Mouse (Mus musculus): ENCODE measurements around the gene Phb. TPM values are rescaled to one million over a fixed set of nuclear protein-coding genes. Genes with fewer than 3 reads are reported as not detected.
A peak's percentile ranks its signal among the peaks of the same experiment; 100 is the strongest.

Gene Phb
- polyA plus RNA-seq, 1 experiment, result 296 TPM

- Histone ChIP-seq H3K4me1 (ENCODE audit: control insufficient read depth, insufficient read depth, low read length) (no peaks in the 10 kb centered on the region), H3K27ac (ENCODE audit: insufficient read depth, low read depth, low read length) (no peak overlapping the region), H3K4me3 (ENCODE audit: insufficient read depth, low read depth, low read length) (no peak overlapping the region), H3K36me3 (ENCODE audit: control insufficient read depth, insufficient read depth, low read length) (no peaks in the 10 kb centered on the region), H3K27me3 (replicated peaks; ENCODE audit: control insufficient read depth, insufficient read depth, low read length) (no peaks in the 10 kb centered on the region)
- 53% methylated on average over 5 of the region's 5 CpGs for WGBS
- TF ChIP-seq POLR2A (IDR thresholded peaks at IDR 0.05; ENCODE audit: low read depth, low read length) (no peak), CTCF (conservative IDR thresholded peaks at IDR 0.05; ENCODE audit: insufficient read depth, insufficient read length, low read depth, low read length) (no peak)
- no peak for DNase-seq
Measured at GRCm38 (mm10) chr11:95643856-95644255, 22.9 kb upstream of the Phb start.

- TF ChIP-seq POLR2A (IDR thresholded peaks at IDR 0.05; ENCODE audit: low read depth, low read length) (no peak), CTCF (conservative IDR thresholded peaks at IDR 0.05; ENCODE audit: insufficient read depth, insufficient read length, low read depth, low read length) (no peak)
- 79% methylated on average over 7 of the region's 7 CpGs for WGBS
- H3K4me1 ChIP-seq (ENCODE audit: control insufficient read depth, insufficient read depth, low read length), result no peaks in the 10 kb centered on the region
Measured at GRCm38 (mm10) chr11:95644381-95644780, 22.4 kb upstream of the Phb start.

GRCm38 (mm10) chr11:95645397-95646153 lies 21.2 kb upstream of the Phb start:
- WGBS, result 8% methylated on average over 35 of the region's 36 CpGs
- no peaks in the 10 kb centered on the region for H3K4me1 ChIP-seq (ENCODE audit: control insufficient read depth, insufficient read depth, low read length)
- no peak overlapping the region for H3K27ac ChIP-seq (ENCODE audit: insufficient read depth, low read depth, low read length)
- no peak for DNase-seq
- no peaks in the 10 kb centered on the region for H3K36me3 ChIP-seq (ENCODE audit: control insufficient read depth, insufficient read depth, low read length)
- TF ChIP-seq POLR2A (IDR thresholded peaks at IDR 0.05; ENCODE audit: low read depth, low read length) (no peak), CTCF (conservative IDR thresholded peaks at IDR 0.05; ENCODE audit: insufficient read depth, insufficient read length, low read depth, low read length) (no peak)
- no peak overlapping the region for H3K4me3 ChIP-seq (ENCODE audit: insufficient read depth, low read depth, low read length)
- H3K27me3 ChIP-seq (replicated peaks; ENCODE audit: control insufficient read depth, insufficient read depth, low read length), result no peaks in the 10 kb centered on the region

More at GRCm38 (mm10) chr11:95644381-95644780, 22.4 kb upstream of the Phb start:
- Histone ChIP-seq H3K27me3 (replicated peaks; ENCODE audit: control insufficient read depth, insufficient read depth, low read length) (no peaks in the 10 kb centered on the region), H3K36me3 (ENCODE audit: control insufficient read depth, insufficient read depth, low read length) (no peaks in the 10 kb centered on the region), H3K27ac (ENCODE audit: insufficient read depth, low read depth, low read length) (no peak overlapping the region), H3K4me3 (ENCODE audit: insufficient read depth, low read depth, low read length) (no peak overlapping the region)
- no peak for DNase-seq

- no peaks in the 10 kb centered on the region for H3K36me3 ChIP-seq (ENCODE audit: control insufficient read depth, insufficient read depth, low read length)
- no peaks in the 10 kb centered on the region for H3K27me3 ChIP-seq (replicated peaks; ENCODE audit: control insufficient read depth, insufficient read depth, low read length)
- no peak overlapping the region for H3K4me3 ChIP-seq (ENCODE audit: insufficient read depth, low read depth, low read length)
- no peak for TF ChIP-seq POLR2A (IDR thresholded peaks at IDR 0.05; ENCODE audit: low read depth, low read length)
- no peak for TF ChIP-seq CTCF (conservative IDR thresholded peaks at IDR 0.05; ENCODE audit: insufficient read depth, insufficient read length, low read depth, low read length)
- no peak for DNase-seq
- H3K27ac ChIP-seq (ENCODE audit: insufficient read depth, low read depth, low read length), result no peak overlapping the region
- 66% methylated on average over 3 of the region's 3 CpGs for WGBS
- no peaks in the 10 kb centered on the region for H3K4me1 ChIP-seq (ENCODE audit: control insufficient read depth, insufficient read depth, low read length)
Measured at GRCm38 (mm10) chr11:95646154-95646490, 20.6 kb upstream of the Phb start.

GRCm38 (mm10) chr11:95647791-95648190 lies 19.0 kb upstream of the Phb start:
- H3K27me3 ChIP-seq (replicated peaks; ENCODE audit: control insufficient read depth, insufficient read depth, low read length), result no peaks in the 10 kb centered on the region
- 49% methylated on average over 3 of the region's 3 CpGs for WGBS
- no peak for TF ChIP-seq POLR2A (IDR thresholded peaks at IDR 0.05; ENCODE audit: low read depth, low read length)
- TF ChIP-seq CTCF (conservative IDR thresholded peaks at IDR 0.05; ENCODE audit: insufficient read depth, insufficient read length, low read depth, low read length), result no peak
- H3K27ac ChIP-seq (ENCODE audit: insufficient read depth, low read depth, low read length), result no peak overlapping the region
- no peaks in the 10 kb centered on the region for H3K4me1 ChIP-seq (ENCODE audit: control insufficient read depth, insufficient read depth, low read length)
- no peak for DNase-seq
- H3K4me3 ChIP-seq (ENCODE audit: insufficient read depth, low read depth, low read length), result no peak overlapping the region
- no peaks in the 10 kb centered on the region for H3K36me3 ChIP-seq (ENCODE audit: control insufficient read depth, insufficient read depth, low read length)

GRCm38 (mm10) chr11:95648827-95649226 lies 17.9 kb upstream of the Phb start:
- H3K4me1 ChIP-seq (ENCODE audit: control insufficient read depth, insufficient read depth, low read length), result no peaks in the 10 kb centered on the region
- H3K4me3 ChIP-seq (ENCODE audit: insufficient read depth, low read depth, low read length), result no peak overlapping the region
- no peak overlapping the region for H3K27ac ChIP-seq (ENCODE audit: insufficient read depth, low read depth, low read length)
- DNase-seq, result peak; percentile 74
- no peaks in the 10 kb centered on the region for H3K27me3 ChIP-seq (replicated peaks; ENCODE audit: control insufficient read depth, insufficient read depth, low read length)
- TF ChIP-seq CTCF (conservative IDR thresholded peaks at IDR 0.05; ENCODE audit: insufficient read depth, insufficient read length, low read depth, low read length) (peak; percentile 96), POLR2A (IDR thresholded peaks at IDR 0.05; ENCODE audit: low read depth, low read length) (no peak)
- WGBS, result 2% methylated on average over 4 of the region's 4 CpGs
- H3K36me3 ChIP-seq (ENCODE audit: control insufficient read depth, insufficient read depth, low read length), result no peaks in the 10 kb centered on the region

GRCm38 (mm10) chr11:95649560-95649959 lies 17.2 kb upstream of the Phb start:
- no peak overlapping the region for H3K4me3 ChIP-seq (ENCODE audit: insufficient read depth, low read depth, low read length)
- H3K27ac ChIP-seq (ENCODE audit: insufficient read depth, low read depth, low read length), result no peak overlapping the region
- H3K4me1 ChIP-seq (ENCODE audit: control insufficient read depth, insufficient read depth, low read length), result no peaks in the 10 kb centered on the region
- TF ChIP-seq CTCF (conservative IDR thresholded peaks at IDR 0.05; ENCODE audit: insufficient read depth, insufficient read length, low read depth, low read length) (no peak), POLR2A (IDR thresholded peaks at IDR 0.05; ENCODE audit: low read depth, low read length) (no peak)
- WGBS, result 72% methylated on average over 7 of the region's 7 CpGs
- no peaks in the 10 kb centered on the region for H3K36me3 ChIP-seq (ENCODE audit: control insufficient read depth, insufficient read depth, low read length)
- DNase-seq, result no peak
- H3K27me3 ChIP-seq (replicated peaks; ENCODE audit: control insufficient read depth, insufficient read depth, low read length), result no peaks in the 10 kb centered on the region
